Mouse (Mus musculus) heart, embryonic 14.5 days (tissue): ENCODE data around the gene Shank3. TPM values are rescaled to one million over a fixed set of nuclear protein-coding genes. Genes with fewer than 3 reads are reported as not detected.

Source experiments
- ATAC-seq: fragments of 200-750 bp; cut with Nextera tagmentation; 2 replicates; pipeline ENCODE4 v1.8.0; 2017; ENCODE audit warnings: low read depth, moderate TSS enrichment; ENCODE audit not compliant: insufficient number of reproducible peaks, insufficient read depth, low FRiP score
- H3K27ac ChIP-seq, 2 experiments: fragments of 200-500 bp in 1 of 2; fragments of 300-500 bp in 1 of 2; sonication (generic) in 1 of 2; replicated peaks in 1 of 2; 2 replicates each; pipeline ENCODE4 v1.5.1; 2012 to 2014; ENCODE audit warnings: low read depth in 2 of 2, low read length in 2 of 2, control low read depth in 1 of 2, mild to moderate bottlenecking in 1 of 2, mixed read lengths in 1 of 2; ENCODE audit not compliant: control insufficient read depth in 1 of 2, insufficient read depth in 1 of 2
- H3K27me3 ChIP-seq: fragments of 300-500 bp; sonication (generic); 2 replicates; pipeline ENCODE4 v1.6.1; 2014; ENCODE audit warnings: mild to moderate bottlenecking, low read length, control low read depth; ENCODE audit not compliant: control insufficient read depth, insufficient read depth
- H3K36me3 ChIP-seq: fragments of 300-500 bp; sonication (generic); 2 replicates; pipeline ENCODE4 v1.6.1; 2014; ENCODE audit warnings: mild to moderate bottlenecking, control low read depth, low read length, mixed read lengths; ENCODE audit not compliant: control insufficient read depth, insufficient read depth
- H3K4me1 ChIP-seq, 2 experiments: fragments of 200-500 bp in 1 of 2; fragments of 300-500 bp in 1 of 2; sonication (generic) in 1 of 2; 2 replicates each; pipeline ENCODE4 v1.6.1; 2012 to 2014; ENCODE audit warnings: low read length in 2 of 2, control low read depth in 1 of 2, mixed read lengths in 1 of 2; ENCODE audit not compliant: control insufficient read depth in 2 of 2, insufficient read depth in 2 of 2
- H3K4me2 ChIP-seq: fragments of 300-500 bp; sonication (generic); 2 replicates; pipeline ENCODE4 v1.6.1; 2014; ENCODE audit warnings: mild to moderate bottlenecking, low read length
- H3K4me3 ChIP-seq, 2 experiments: fragments of 200-500 bp in 1 of 2; fragments of 300-500 bp in 1 of 2; sonication (generic) in 1 of 2; 2 replicates each; pipeline ENCODE4 v1.5.1; 2012 to 2014; ENCODE audit warnings: low read length in 2 of 2, mild to moderate bottlenecking in 2 of 2, control low read depth in 1 of 2, low read depth in 1 of 2, moderate library complexity in 1 of 2; ENCODE audit not compliant: control insufficient read depth in 1 of 2, insufficient read depth in 1 of 2
- H3K9ac ChIP-seq: fragments of 300-500 bp; sonication (generic); 2 replicates; pipeline ENCODE4 v1.6.1; 2014; ENCODE audit warnings: mild to moderate bottlenecking, low read length
- H3K9me3 ChIP-seq: fragments of 300-500 bp; sonication (generic); 2 replicates; pipeline ENCODE4 v1.6.1; 2016; ENCODE audit warnings: low read length, control low read depth; ENCODE audit not compliant: control insufficient read depth
- WGBS: fragments of 180-500 bp; shearing (Covaris S2); extraction: QIAGEN DNeasy Blood & Tissue Kit; methylation state at CpG from one replicate; pipeline ENCODE4 v1.1.7; 2014; 5-methylcytosine and 5-hydroxymethylcytosine counted together
- polyA plus RNA-seq: library from polyadenylated mRNA; unstranded; fragments of >200 nt; fragmentation: Nextera tagmentation; extraction: Ambion mirVana; gene quantifications from 2 replicates; pipeline ENCODE4 v1.2.1, GENCODE M21; 2014

The Shank3 gene
- polyA plus RNA-seq, 1 experiment from 2014 or later = 2.4 TPM

DNA sequence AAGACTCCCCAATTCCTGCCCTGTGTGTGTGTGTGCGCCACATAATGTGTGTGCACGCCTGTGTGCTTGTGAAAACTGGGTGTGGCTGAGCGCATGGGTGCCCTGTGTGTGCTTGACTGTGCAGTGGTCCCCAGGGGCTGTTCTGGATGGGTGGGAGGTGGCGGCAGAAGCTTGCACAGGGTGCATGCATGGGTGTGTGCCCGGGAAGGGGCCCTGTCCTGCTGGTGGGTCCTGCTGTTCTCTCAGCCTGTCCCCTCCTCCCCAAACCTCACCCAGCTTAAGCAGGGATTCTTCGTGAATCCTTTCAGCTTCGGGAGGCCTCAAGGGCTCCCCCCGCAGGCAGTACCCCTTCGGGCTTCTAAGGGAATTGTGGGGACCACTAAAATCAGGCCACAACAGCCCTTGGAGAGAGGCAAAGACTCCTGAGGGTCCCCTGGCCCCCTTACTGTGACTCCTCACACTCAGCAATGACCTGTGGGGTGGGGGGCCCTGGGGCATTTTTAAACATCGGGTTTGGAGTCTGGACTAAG lies 59.8 kb downstream of the Shank3 start:
- no peak for ATAC-seq
- Histone ChIP-seq H3K4me2 (no peak overlapping the region), H3K4me3 (no peak overlapping the region), H3K9me3 (no peaks in the 10 kb centered on the region), H3K36me3 (no peaks in the 10 kb centered on the region; the same call in 1 of the 2 replicates), H3K27me3 (peaks cover 46% of the 10 kb centered on the region), H3K27ac (no peak overlapping the region), H3K4me1 (peaks cover 0 to 19% of the 10 kb centered on the region in 2 experiments; a peak in 3 of 4 replicates), H3K9ac (no peak overlapping the region)
- WGBS = 47% methylated on average over 10 of the region's 10 CpGs

DNA sequence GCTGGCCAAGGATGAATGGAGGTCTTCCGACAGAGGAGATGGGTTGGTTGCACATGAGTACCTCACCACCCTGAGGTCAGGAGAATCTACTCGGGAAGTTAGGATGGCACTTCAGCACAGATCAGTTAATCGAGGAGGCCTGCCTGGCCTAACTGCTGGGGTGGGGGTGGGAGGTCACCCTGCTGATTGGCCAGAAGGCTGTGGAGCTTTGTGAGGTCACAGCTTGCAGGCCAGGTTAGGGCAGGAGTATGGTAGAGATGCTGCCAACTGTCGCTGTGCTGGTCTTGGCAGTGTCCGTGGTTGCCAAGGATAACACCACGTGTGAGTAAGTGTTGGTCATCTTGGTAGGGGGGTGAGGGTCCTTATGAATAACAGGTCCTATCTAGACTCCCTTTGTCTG lies 68.7 kb downstream of the Shank3 start, which contains the start of gene Acr:
Gene Acr (plus strand): TSS at position 213 of the 400 bp plus-strand sequence.
- 75% methylated on average over 6 of the region's 6 CpGs for WGBS
- ATAC-seq = no peak
- Histone ChIP-seq H3K9me3 (no peaks in the 10 kb centered on the region), H3K4me3 (no peak within 1 kb of the TSS), H3K9ac (no peak within 1 kb of the TSS), H3K4me1 (no peaks in the 10 kb centered on the region), H3K27ac (no peak within 1 kb of the TSS), H3K36me3 (no peaks in the 10 kb centered on the region), H3K4me2 (no peak within 1 kb of the TSS), H3K27me3 (no peaks in the 10 kb centered on the region)

GRCm38 (mm10) chr15:89572147-89572546 lies 72.7 kb downstream of the Shank3 start:
- Histone ChIP-seq H3K4me1 (no peaks in the 10 kb centered on the region), H3K9ac (no peak overlapping the region), H3K4me3 (no peak overlapping the region), H3K27ac (no peak overlapping the region), H3K9me3 (no peaks in the 10 kb centered on the region), H3K4me2 (no peak overlapping the region), H3K27me3 (no peaks in the 10 kb centered on the region), H3K36me3 (no peaks in the 10 kb centered on the region)
- WGBS = 50% methylated on average over 8 of the region's 8 CpGs
- no peak for ATAC-seq

DNA sequence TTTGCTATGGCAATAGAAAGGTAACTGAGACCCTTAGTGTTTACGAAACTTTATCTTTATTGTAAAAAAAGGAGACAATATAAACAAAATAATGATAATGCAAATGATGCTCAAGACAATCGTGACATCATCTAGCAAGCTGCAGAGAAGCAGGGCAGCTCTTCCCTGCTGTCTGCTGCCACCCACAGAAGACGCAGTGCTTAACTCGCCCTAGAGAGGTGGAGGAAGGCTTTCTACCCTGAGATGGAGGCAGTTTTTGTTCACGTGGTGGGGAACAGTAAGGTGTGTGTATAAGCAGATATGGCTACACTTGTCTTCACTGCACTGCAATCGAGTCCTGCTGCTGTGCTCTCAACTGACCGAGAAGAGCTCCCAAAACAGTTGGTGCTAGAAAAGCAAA lies 83.1 kb downstream of the Shank3 start:
- no peak overlapping the region for H3K9ac ChIP-seq
- no peak overlapping the region for H3K27ac ChIP-seq
- no peaks in the 10 kb centered on the region for H3K27me3 ChIP-seq
- no peaks in the 10 kb centered on the region for H3K4me1 ChIP-seq
- 79% methylated on average over 7 of the region's 7 CpGs for WGBS
- no peak for ATAC-seq
- H3K4me2 ChIP-seq = no peak overlapping the region
- no peaks in the 10 kb centered on the region for H3K9me3 ChIP-seq
- no peak overlapping the region for H3K4me3 ChIP-seq
- H3K36me3 ChIP-seq = 0 out of 2 replicates have a peak, but pooled peaks cover 6% of the 10 kb centered on the region

- Histone ChIP-seq H3K4me2 (no peak overlapping the region), H3K27me3 (no peaks in the 10 kb centered on the region), H3K9me3 (no peaks in the 10 kb centered on the region), H3K9ac (no peak overlapping the region), H3K36me3 (peaks cover 11% of the 10 kb centered on the region; the same call in 1 of the 2 replicates), H3K4me1 (no peaks in the 10 kb centered on the region), H3K27ac (no peak overlapping the region), H3K4me3 (no peak overlapping the region)
- 75% methylated on average over 5 of the region's 5 CpGs for WGBS
- ATAC-seq = no peak
Measured at GRCm38 (mm10) chr15:89585101-89585500, 85.7 kb downstream of the Shank3 start.

DNA sequence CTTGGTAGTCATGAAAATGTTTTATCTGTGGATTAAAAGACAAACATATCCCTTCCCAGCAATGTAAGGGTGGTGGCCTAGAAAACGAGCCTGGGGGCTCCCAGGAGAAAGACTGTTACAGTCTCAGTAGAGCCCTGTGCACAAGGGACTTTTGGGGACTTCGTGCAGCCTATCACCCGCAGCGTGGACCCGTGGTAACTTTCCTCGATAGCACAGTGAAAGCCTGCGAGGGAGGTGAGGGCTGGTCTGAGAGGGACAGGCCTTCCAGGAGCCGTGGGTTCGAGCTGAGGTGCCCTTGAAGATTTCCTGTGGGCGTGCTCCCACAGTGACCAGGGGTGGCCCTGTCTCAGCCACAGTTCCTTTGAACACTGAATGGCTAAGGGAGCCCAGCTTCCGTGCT lies 86.2 kb downstream of the Shank3 start:
- H3K27ac ChIP-seq = no peak overlapping the region
- no peak overlapping the region for H3K9ac ChIP-seq
- no peaks in the 10 kb centered on the region for H3K9me3 ChIP-seq
- H3K4me2 ChIP-seq = no peak overlapping the region
- H3K27me3 ChIP-seq = no peaks in the 10 kb centered on the region
- 86% methylated on average over 11 of the region's 11 CpGs for WGBS
- no peak overlapping the region for H3K4me3 ChIP-seq
- peaks cover 11% of the 10 kb centered on the region; the same call in 1 of the 2 replicates for H3K36me3 ChIP-seq
- no peaks in the 10 kb centered on the region; a peak in 1 of 4 replicates for H3K4me1 ChIP-seq
- ATAC-seq = no peak

GRCm38 (mm10) chr15:89589146-89589545 lies 89.7 kb downstream of the Shank3 start:
- Histone ChIP-seq H3K36me3 (peaks cover 7% of the 10 kb centered on the region; the same call in 1 of the 2 replicates), H3K4me3 (no peak overlapping the region), H3K4me2 (no peak overlapping the region), H3K9ac (no peak overlapping the region), H3K27me3 (no peaks in the 10 kb centered on the region), H3K9me3 (no peaks in the 10 kb centered on the region), H3K4me1 (peaks cover 3 to 6% of the 10 kb centered on the region in 2 experiments; a peak in 3 of 4 replicates), H3K27ac (no peak overlapping the region)
- WGBS = 80% methylated on average over 5 of the region's 5 CpGs
- ATAC-seq = no peak

DNA sequence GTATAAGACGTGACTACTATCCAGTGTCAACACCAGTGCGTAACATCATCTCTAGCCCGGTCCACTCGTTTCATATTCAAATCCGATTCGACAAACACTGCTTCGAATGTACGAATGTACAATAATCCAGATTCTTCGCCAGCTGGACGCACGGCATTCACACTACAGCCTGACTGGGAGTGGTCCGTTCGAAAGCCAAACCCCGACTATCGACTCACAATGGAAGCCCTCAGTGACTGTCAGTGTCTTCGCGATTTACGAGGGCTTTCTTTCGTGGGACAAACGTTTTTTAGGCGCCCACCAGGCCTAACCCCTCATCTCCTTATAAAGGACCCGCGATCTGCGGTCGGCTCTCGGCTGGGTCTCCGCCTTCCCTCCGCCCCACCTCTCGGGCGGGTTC lies 91.9 kb downstream of the Shank3 start:
- Histone ChIP-seq H3K4me2 (peak overlapping the region; percentile 91), H3K27ac (no peak overlapping the region), H3K27me3 (no peaks in the 10 kb centered on the region), H3K9me3 (no peaks in the 10 kb centered on the region), H3K9ac (peak overlapping the region; percentile 78), H3K4me3 (peak overlapping the region; percentile 59 to 87), H3K36me3 (peaks cover 7% of the 10 kb centered on the region; the same call in 1 of the 2 replicates), H3K4me1 (peaks cover 3 to 6% of the 10 kb centered on the region in 2 experiments; a peak in 3 of 4 replicates)
- WGBS = 4% methylated on average over 30 of the region's 30 CpGs
- peak; percentile 11; the same call in 1 of the 2 replicates for ATAC-seq
